Mouse (Mus musculus) embryonic facial prominence, embryonic 14.5 days (tissue): Measurements from ENCODE around the gene Tmem30a. TPM values are rescaled to one million over a fixed set of nuclear protein-coding genes. Genes with fewer than 3 reads are reported as not detected.

Experiments used
- ATAC-seq: fragments of 200-750 bp; cut with Nextera tagmentation; 2 replicates; pipeline ENCODE4 v1.8.0; 2017; ENCODE audit warnings: low read depth, moderate number of reproducible peaks, moderate TSS enrichment
- DNase-seq: peaks from one replicate; pipeline ENCODE4 v3.0.0-alpha.2; 2015; ENCODE audit warnings: low spot score
- H3K27ac ChIP-seq: fragments of 300-500 bp; sonication (generic); replicated peaks from 2 replicates; pipeline ENCODE4 v1.5.1; 2014; ENCODE audit warnings: low read depth, mild to moderate bottlenecking, low read length, moderate library complexity
- H3K27me3 ChIP-seq: fragments of 300-500 bp; sonication (generic); replicated peaks from 2 replicates; pipeline ENCODE4 v1.6.1; 2014; ENCODE audit warnings: low read length; ENCODE audit not compliant: control insufficient read depth, insufficient read depth
- H3K36me3 ChIP-seq: fragments of 300-500 bp; sonication (generic); 2 replicates; pipeline ENCODE4 v1.6.1; 2014; ENCODE audit warnings: low read length, mixed read lengths; ENCODE audit not compliant: control insufficient read depth, insufficient read depth
- H3K4me1 ChIP-seq: fragments of 300-500 bp; sonication (generic); 2 replicates; pipeline ENCODE4 v1.6.1; 2014; ENCODE audit warnings: antibody characterized with exemption, low read length; ENCODE audit not compliant: control insufficient read depth, insufficient read depth
- H3K4me2 ChIP-seq: fragments of 300-500 bp; sonication (generic); 2 replicates; pipeline ENCODE4 v1.6.1; 2014; ENCODE audit warnings: low read depth, mild to moderate bottlenecking, low read length, moderate library complexity, mixed read lengths
- H3K4me3 ChIP-seq: fragments of 300-500 bp; sonication (generic); 2 replicates; pipeline ENCODE4 v1.5.1; 2014; ENCODE audit warnings: low read depth, mild to moderate bottlenecking, low read length
- H3K9ac ChIP-seq: fragments of 300-500 bp; sonication (generic); 2 replicates; pipeline ENCODE4 v1.6.1; 2014; ENCODE audit warnings: low read depth, mild to moderate bottlenecking, low read length, moderate library complexity, mixed read lengths
- H3K9me3 ChIP-seq: fragments of 300-500 bp; sonication (generic); 2 replicates; pipeline ENCODE4 v1.6.1; 2016; ENCODE audit warnings: low read length; ENCODE audit not compliant: control insufficient read depth
- WGBS: fragments of 180-500 bp; shearing (Covaris S2); extraction: QIAGEN DNeasy Blood & Tissue Kit; methylation state at CpG from one replicate; pipeline ENCODE4 v1.1.7; 2014; 5-methylcytosine and 5-hydroxymethylcytosine counted together
- polyA plus RNA-seq: library from polyadenylated mRNA; unstranded; fragments of >200 nt; fragmentation: Nextera tagmentation; extraction: Ambion mirVana; gene quantifications from 2 replicates; pipeline ENCODE4 v1.2.1, GENCODE M21; 2014

Gene Tmem30a
- polyA plus RNA-seq, 1 experiment from 2014 or later: 74.4 TPM

- no peak for ATAC-seq
- no peak overlapping the region for H3K9ac ChIP-seq
- no peak overlapping the region for H3K4me2 ChIP-seq
- no peak overlapping the region for H3K27ac ChIP-seq
- H3K4me1 ChIP-seq: no peaks in the 10 kb centered on the region
- H3K27me3 ChIP-seq: no peaks in the 10 kb centered on the region
- DNase-seq: peak; percentile 20
- 34% methylated on average over 4 of the region's 4 CpGs for WGBS
- no peak overlapping the region for H3K4me3 ChIP-seq
- H3K9me3 ChIP-seq: no peaks in the 10 kb centered on the region
- H3K36me3 ChIP-seq: no peaks in the 10 kb centered on the region
Measured at GRCm38 (mm10) chr9:79807178-79807577, 13.9 kb upstream of the Tmem30a start.

- H3K36me3 ChIP-seq: no peaks in the 10 kb centered on the region
- H3K4me3 ChIP-seq: no peak overlapping the region
- ATAC-seq (0 out of 2 replicates have a peak, but pooled peaks have one; percentile 33), DNase-seq (peak; percentile 56)
- H3K27me3 ChIP-seq: no peaks in the 10 kb centered on the region
- no peaks in the 10 kb centered on the region for H3K9me3 ChIP-seq
- WGBS: 44% methylated on average over 12 of the region's 12 CpGs
- no peak overlapping the region for H3K4me2 ChIP-seq
- no peaks in the 10 kb centered on the region for H3K4me1 ChIP-seq
- no peak overlapping the region for H3K9ac ChIP-seq
- H3K27ac ChIP-seq: no peak overlapping the region
Measured at GRCm38 (mm10) chr9:79806317-79807075, 13.2 kb upstream of the Tmem30a start.

- no peaks in the 10 kb centered on the region for H3K9me3 ChIP-seq
- no peak overlapping the region for H3K27ac ChIP-seq
- no peak for ATAC-seq
- no peak for DNase-seq
- no peak overlapping the region for H3K4me2 ChIP-seq
- no peaks in the 10 kb centered on the region for H3K27me3 ChIP-seq
- no peaks in the 10 kb centered on the region for H3K4me1 ChIP-seq
- H3K36me3 ChIP-seq: no peaks in the 10 kb centered on the region
- 88% methylated on average over 10 of the region's 10 CpGs for WGBS
- no peak overlapping the region for H3K9ac ChIP-seq
- H3K4me3 ChIP-seq: no peak overlapping the region
Measured at GRCm38 (mm10) chr9:79805426-79805825, 12.1 kb upstream of the Tmem30a start.

DNA sequence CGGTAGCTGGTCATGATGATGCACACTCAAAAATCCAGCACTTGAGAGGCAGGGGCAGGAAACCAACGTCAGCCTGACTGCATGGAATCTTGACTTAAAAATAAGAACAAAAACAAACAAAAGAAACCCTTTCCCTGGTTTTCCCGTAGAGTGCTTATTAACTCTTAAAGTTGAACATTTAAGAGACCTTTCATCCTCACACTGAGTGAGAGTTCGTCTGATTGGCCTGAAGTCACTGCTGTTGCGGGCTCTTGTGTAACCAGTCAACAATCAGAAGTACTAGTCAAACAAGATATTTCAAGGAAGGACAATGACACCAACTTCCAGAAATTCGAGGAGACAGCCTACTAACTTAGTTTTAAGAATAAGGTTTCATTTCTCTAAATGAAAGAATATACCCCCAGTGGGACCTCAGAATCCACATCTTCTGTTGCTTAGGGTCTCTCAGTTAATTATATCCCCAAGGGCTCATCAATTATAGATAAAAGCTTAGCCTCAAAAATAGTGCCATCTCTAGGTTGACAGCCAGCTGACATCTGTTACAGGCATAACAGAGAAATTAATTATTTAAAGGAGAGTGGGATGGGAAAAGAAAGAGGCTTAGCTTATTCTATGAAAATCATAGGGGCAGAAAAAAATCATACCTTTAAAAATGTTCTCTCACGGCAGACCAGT lies 3.3 kb upstream of the Tmem30a start:
- no peaks in the 10 kb centered on the region for H3K27me3 ChIP-seq
- no peak overlapping the region for H3K4me3 ChIP-seq
- no peak overlapping the region for H3K9ac ChIP-seq
- H3K4me2 ChIP-seq: no peak overlapping the region
- DNase-seq: peak; percentile 17
- peaks cover 2% of the 10 kb centered on the region; the same call in 1 of the 2 replicates for H3K4me1 ChIP-seq
- no peak overlapping the region for H3K27ac ChIP-seq
- 56% methylated on average over 7 of the region's 7 CpGs for WGBS
- H3K36me3 ChIP-seq: no peaks in the 10 kb centered on the region
- H3K9me3 ChIP-seq: no peaks in the 10 kb centered on the region
- no peak for ATAC-seq

DNA sequence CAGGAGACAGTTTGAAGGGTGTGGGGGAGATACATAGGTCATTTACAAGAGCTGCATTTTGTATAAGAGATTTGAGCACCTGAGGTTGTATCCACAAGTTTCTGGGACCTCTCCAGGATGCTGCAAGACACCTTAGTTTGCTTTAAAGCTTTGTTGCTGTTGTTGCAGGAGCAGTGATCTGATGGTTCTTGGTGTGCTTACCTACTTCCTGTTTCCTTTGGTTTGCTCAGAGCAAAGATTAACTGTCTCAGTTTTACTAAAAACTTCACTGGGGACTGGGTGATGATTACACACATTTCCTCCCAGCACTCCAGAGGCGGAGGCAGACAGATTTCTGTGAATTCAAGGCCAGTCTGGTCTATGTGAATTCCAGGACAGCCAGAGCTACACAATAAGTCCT lies 1.8 kb upstream of the Tmem30a start:
- no peaks in the 10 kb centered on the region for H3K27me3 ChIP-seq
- WGBS: 80% methylated on average over 1 of the region's 1 CpGs
- ATAC-seq (no peak), DNase-seq (no peak)
- no peak overlapping the region for H3K4me3 ChIP-seq
- H3K27ac ChIP-seq: no peak overlapping the region
- H3K4me1 ChIP-seq: peaks cover 8% of the 10 kb centered on the region; the same call in 1 of the 2 replicates
- H3K4me2 ChIP-seq: no peak overlapping the region
- no peaks in the 10 kb centered on the region for H3K36me3 ChIP-seq
- H3K9me3 ChIP-seq: no peaks in the 10 kb centered on the region
- H3K9ac ChIP-seq: no peak overlapping the region

DNA sequence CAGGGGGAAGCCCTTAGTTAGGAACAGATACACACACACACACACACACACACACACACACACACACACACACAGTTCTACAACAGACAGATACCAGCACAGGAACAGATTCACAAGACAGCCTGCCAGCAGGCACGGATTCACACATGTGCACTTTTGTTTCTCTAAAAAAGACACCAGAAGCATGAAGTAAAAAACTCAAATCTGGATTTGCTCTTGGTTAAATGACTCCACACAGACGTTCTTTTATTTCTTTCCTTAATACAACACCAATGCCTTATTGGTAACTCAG lies 7.6 kb downstream of the Tmem30a start:
- Histone ChIP-seq H3K4me3 (no peak overlapping the region), H3K36me3 (no peaks in the 10 kb centered on the region), H3K4me2 (no peak overlapping the region), H3K4me1 (no peaks in the 10 kb centered on the region; the same call in 1 of the 2 replicates), H3K27me3 (no peaks in the 10 kb centered on the region), H3K9ac (no peak overlapping the region), H3K9me3 (no peaks in the 10 kb centered on the region), H3K27ac (no peak overlapping the region)
- WGBS: 68% methylated on average over 2 of the region's 2 CpGs
- ATAC-seq (no peak), DNase-seq (no peak)

GRCm38 (mm10) chr9:79784934-79785793 lies 8.1 kb downstream of the Tmem30a start:
- no peaks in the 10 kb centered on the region; the same call in 1 of the 2 replicates for H3K4me1 ChIP-seq
- H3K4me3 ChIP-seq: no peak overlapping the region
- H3K9ac ChIP-seq: no peak overlapping the region
- 91% methylated on average over 2 of the region's 2 CpGs for WGBS
- H3K27me3 ChIP-seq: no peaks in the 10 kb centered on the region
- no peaks in the 10 kb centered on the region for H3K9me3 ChIP-seq
- DNase-seq (no peak), ATAC-seq (no peak)
- H3K36me3 ChIP-seq: no peaks in the 10 kb centered on the region
- no peak overlapping the region for H3K4me2 ChIP-seq
- no peak overlapping the region for H3K27ac ChIP-seq

GRCm38 (mm10) chr9:79784439-79784838 lies 8.9 kb downstream of the Tmem30a start:
- Histone ChIP-seq H3K27me3 (no peaks in the 10 kb centered on the region), H3K36me3 (no peaks in the 10 kb centered on the region), H3K4me3 (no peak overlapping the region), H3K9ac (no peak overlapping the region), H3K27ac (no peak overlapping the region), H3K9me3 (no peaks in the 10 kb centered on the region), H3K4me1 (no peaks in the 10 kb centered on the region; the same call in 1 of the 2 replicates), H3K4me2 (no peak overlapping the region)
- WGBS: 44% methylated on average over 3 of the region's 3 CpGs
- DNase-seq (no peak), ATAC-seq (no peak)
